Mouse (Mus musculus): ENCODE measurements around the gene Fads6.

Fads6 gene

GRCm38 (mm10) chr11:115297214-115297826, at the start of gene Fads6:
Gene Fads6 (minus strand): TSS chr11:115297663.
- DNase-seq (ENCODE audit: low read depth in 2 of 2, low spot score in 2 of 2) = peak; percentile 65 to 66

GRCm38 (mm10) chr11:115345515-115345914, 48.1 kb upstream of the Fads6 start:
- DNase-seq (ENCODE audit: low read depth in 2 of 2, low spot score in 2 of 2) = no peak

- DNase-seq (ENCODE audit: low read depth in 2 of 2, low spot score in 2 of 2) = no peak
Observed at GRCm38 (mm10) chr11:115344967-115345366, 47.5 kb upstream of the Fads6 start.

GRCm38 (mm10) chr11:115341866-115342265, 44.4 kb upstream of the Fads6 start:
- no peak for DNase-seq (ENCODE audit: low read depth in 2 of 2, low spot score in 2 of 2)

- no peak for DNase-seq (ENCODE audit: low read depth in 2 of 2, low spot score in 2 of 2)
Observed at GRCm38 (mm10) chr11:115341246-115341645, 43.8 kb upstream of the Fads6 start.

GRCm38 (mm10) chr11:115337826-115338225, 40.4 kb upstream of the Fads6 start:
- no peak for DNase-seq (ENCODE audit: low read depth in 2 of 2, low spot score in 2 of 2)

GRCm38 (mm10) chr11:115337350-115337749, 39.9 kb upstream of the Fads6 start:
- DNase-seq (ENCODE audit: low read depth in 2 of 2, low spot score in 2 of 2) = no peak

- DNase-seq (ENCODE audit: low read depth in 2 of 2, low spot score in 2 of 2) = no peak
Observed at GRCm38 (mm10) chr11:115336115-115336514, 38.7 kb upstream of the Fads6 start.

GRCm38 (mm10) chr11:115335223-115335622, 37.8 kb upstream of the Fads6 start:
- no peak for DNase-seq (ENCODE audit: low read depth in 2 of 2, low spot score in 2 of 2)

- no peak for DNase-seq (ENCODE audit: low read depth in 2 of 2, low spot score in 2 of 2)
Observed at GRCm38 (mm10) chr11:115334531-115334930, 37.1 kb upstream of the Fads6 start, which contains the start of gene Otop3. Gene Otop3 (plus strand): TSS chr11:115334731.

- DNase-seq (ENCODE audit: low read depth in 2 of 2, low spot score in 2 of 2) = peak in 1 of 2 experiments; percentile 39
Observed at GRCm38 (mm10) chr11:115329339-115329738, 31.9 kb upstream of the Fads6 start.

- no peak for DNase-seq (ENCODE audit: low read depth in 2 of 2, low spot score in 2 of 2)
Observed at GRCm38 (mm10) chr11:115326730-115327129, 29.3 kb upstream of the Fads6 start.

GRCm38 (mm10) chr11:115323354-115323753, 25.9 kb upstream of the Fads6 start:
- DNase-seq (ENCODE audit: low read depth in 2 of 2, low spot score in 2 of 2) = no peak

- DNase-seq (ENCODE audit: low read depth in 2 of 2, low spot score in 2 of 2) = peak; percentile 50 to 51
Observed at GRCm38 (mm10) chr11:115321906-115322693, 24.6 kb upstream of the Fads6 start, which contains the start of gene Ush1g. Gene Ush1g (minus strand): TSS chr11:115322041.

- no peak for DNase-seq (ENCODE audit: low read depth in 2 of 2, low spot score in 2 of 2)
Observed at GRCm38 (mm10) chr11:115319704-115320383, 22.4 kb upstream of the Fads6 start.

GRCm38 (mm10) chr11:115318245-115319027, 21.0 kb upstream of the Fads6 start:
- DNase-seq (ENCODE audit: low read depth in 2 of 2, low spot score in 2 of 2) = no peak

GRCm38 (mm10) chr11:115317204-115317603, 19.7 kb upstream of the Fads6 start:
- DNase-seq (ENCODE audit: low read depth in 2 of 2, low spot score in 2 of 2) = no peak

GRCm38 (mm10) chr11:115314249-115314648, 16.8 kb upstream of the Fads6 start:
- no peak for DNase-seq (ENCODE audit: low read depth in 2 of 2, low spot score in 2 of 2)

- no peak for DNase-seq (ENCODE audit: low read depth in 2 of 2, low spot score in 2 of 2)
Observed at GRCm38 (mm10) chr11:115308781-115309180, 11.3 kb upstream of the Fads6 start.

- DNase-seq (ENCODE audit: low read depth in 2 of 2, low spot score in 2 of 2) = no peak
Observed at GRCm38 (mm10) chr11:115306863-115307262, 9.4 kb upstream of the Fads6 start, which contains the start of gene Otop2. Gene Otop2 (plus strand): TSS chr11:115307163.

GRCm38 (mm10) chr11:115303167-115303566, 5.7 kb upstream of the Fads6 start:
- DNase-seq (ENCODE audit: low read depth in 2 of 2, low spot score in 2 of 2) = no peak
